Mouse (Mus musculus): ENCODE measurements around the gene Msi2. TPM values are rescaled to one million over a fixed set of nuclear protein-coding genes. Genes with fewer than 3 reads are reported as not detected.

The Msi2 gene
- total RNA-seq, 2 experiments from 2014 or later, result 75.5 to 87.5 TPM

GRCm38 (mm10) chr11:88363481-88363880, 354.8 kb downstream of the Msi2 start:
- no peak for DNase-seq (ENCODE audit: extremely low spot score in 1 of 2, low spot score in 2 of 2)
- intact Hi-C loops (cut with DNase I), result no loop called here

- DNase-seq (ENCODE audit: extremely low spot score in 1 of 2, low spot score in 2 of 2), result no peak
These were observed 358.6 kb downstream of the Msi2 start for GRCm38 (mm10) chr11:88359736-88360135.

GRCm38 (mm10) chr11:88357325-88357724, 361.0 kb downstream of the Msi2 start:
- intact Hi-C loops (cut with DNase I), result no loop called here
- no peak for DNase-seq (ENCODE audit: extremely low spot score in 1 of 2, low spot score in 2 of 2)

More at GRCm38 (mm10) chr11:88359736-88360135, 358.6 kb downstream of the Msi2 start:
- intact Hi-C loops (cut with DNase I), result no loop called here

- peak; percentile 84 to 87 for DNase-seq (ENCODE audit: extremely low spot score in 1 of 2, low spot score in 2 of 2)
- intact Hi-C loops (cut with DNase I), result no loop called here
These were observed 361.6 kb downstream of the Msi2 start for GRCm38 (mm10) chr11:88356598-88357290.

DNA sequence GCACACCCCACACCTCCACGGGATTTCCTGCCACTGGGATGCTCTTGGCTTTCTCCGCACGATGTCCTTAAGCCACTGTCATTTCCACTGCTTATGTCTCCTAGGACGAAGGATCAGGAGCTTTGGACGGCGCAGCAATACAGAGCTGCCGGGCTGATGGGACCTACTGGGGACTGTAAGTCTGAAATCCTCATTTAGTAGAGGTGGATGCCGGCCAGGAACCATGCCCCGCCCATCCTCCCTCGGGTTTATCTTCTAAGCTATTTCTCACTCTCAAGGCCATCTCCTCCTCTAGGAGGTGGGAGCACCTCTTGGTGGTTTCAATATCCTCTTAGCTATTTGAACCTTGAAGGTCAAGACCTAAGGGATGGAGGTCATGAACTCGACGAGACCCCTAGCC, 362.3 kb downstream of the Msi2 start:
- intact Hi-C loops (cut with DNase I), result no loop called here
- no peak for DNase-seq (ENCODE audit: extremely low spot score in 1 of 2, low spot score in 2 of 2)

DNA sequence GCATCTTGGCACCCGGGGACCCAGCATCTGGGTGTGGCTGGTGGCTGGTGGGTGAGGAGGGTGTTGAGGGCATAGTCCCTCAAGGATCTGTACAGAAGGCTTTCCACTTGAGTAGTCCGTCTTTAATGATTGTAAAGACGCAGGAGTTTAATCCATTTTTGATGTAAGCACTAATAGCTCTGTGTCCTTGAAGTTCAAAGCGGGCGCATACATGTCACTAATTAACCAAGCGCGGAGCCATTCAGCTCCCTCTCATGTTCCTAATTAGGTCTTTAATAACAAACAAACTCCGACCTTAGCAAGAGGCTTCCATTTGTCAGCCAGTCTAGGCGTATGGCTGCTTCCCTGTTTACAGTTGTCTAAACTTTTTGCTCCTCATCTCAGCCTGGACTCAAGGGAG, 363.5 kb downstream of the Msi2 start:
- no peak for DNase-seq (ENCODE audit: extremely low spot score in 1 of 2, low spot score in 2 of 2)
- intact Hi-C loops (cut with DNase I), result no loop called here

- no peak for DNase-seq (ENCODE audit: extremely low spot score in 1 of 2, low spot score in 2 of 2)
- intact Hi-C loops (cut with DNase I), result no loop called here
These were observed 366.4 kb downstream of the Msi2 start for GRCm38 (mm10) chr11:88351722-88352473.

GRCm38 (mm10) chr11:88348690-88349089, 369.6 kb downstream of the Msi2 start:
- intact Hi-C loops (cut with DNase I), result no loop called here
- peak; percentile 18 to 45 for DNase-seq (ENCODE audit: extremely low spot score in 1 of 2, low spot score in 2 of 2)

GRCm38 (mm10) chr11:88348056-88348455, 370.3 kb downstream of the Msi2 start:
- no peak for DNase-seq (ENCODE audit: extremely low spot score in 1 of 2, low spot score in 2 of 2)
- intact Hi-C loops (cut with DNase I), result no loop called here

- DNase-seq (ENCODE audit: extremely low spot score in 1 of 2, low spot score in 2 of 2), result no peak
- intact Hi-C loops (cut with DNase I), result no loop called here
These were observed 372.2 kb downstream of the Msi2 start for GRCm38 (mm10) chr11:88346066-88346465.

DNA sequence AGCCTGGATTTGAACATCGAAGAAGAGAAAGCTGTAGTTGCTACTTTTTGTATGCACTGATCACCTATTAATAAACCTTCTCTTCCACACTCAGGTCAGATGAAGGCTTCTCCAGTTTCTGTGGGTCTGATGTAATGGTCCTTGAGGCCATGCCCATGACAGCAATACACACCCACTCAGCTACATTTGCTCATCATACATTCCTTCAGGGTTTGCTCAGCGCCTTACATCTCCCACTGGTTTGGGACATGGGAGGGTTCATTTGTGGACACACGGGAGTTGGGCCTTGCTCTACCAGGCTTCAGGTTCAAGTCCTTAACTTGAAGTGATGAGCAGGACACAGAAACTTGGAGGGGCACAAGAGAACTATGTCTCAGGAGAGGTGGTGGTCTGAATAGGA, 380.4 kb downstream of the Msi2 start:
- no peak for DNase-seq (ENCODE audit: extremely low spot score in 1 of 2, low spot score in 2 of 2)
- intact Hi-C loops (cut with DNase I), result no loop called here

- no peak for DNase-seq (ENCODE audit: extremely low spot score in 1 of 2, low spot score in 2 of 2)
- intact Hi-C loops (cut with DNase I), result no loop called here
These were observed 383.4 kb downstream of the Msi2 start for GRCm38 (mm10) chr11:88334893-88335292.

GRCm38 (mm10) chr11:88332309-88332934, 385.9 kb downstream of the Msi2 start:
- intact Hi-C loops (cut with DNase I), result no loop called here
- DNase-seq (ENCODE audit: extremely low spot score in 1 of 2, low spot score in 2 of 2), result no peak

DNA sequence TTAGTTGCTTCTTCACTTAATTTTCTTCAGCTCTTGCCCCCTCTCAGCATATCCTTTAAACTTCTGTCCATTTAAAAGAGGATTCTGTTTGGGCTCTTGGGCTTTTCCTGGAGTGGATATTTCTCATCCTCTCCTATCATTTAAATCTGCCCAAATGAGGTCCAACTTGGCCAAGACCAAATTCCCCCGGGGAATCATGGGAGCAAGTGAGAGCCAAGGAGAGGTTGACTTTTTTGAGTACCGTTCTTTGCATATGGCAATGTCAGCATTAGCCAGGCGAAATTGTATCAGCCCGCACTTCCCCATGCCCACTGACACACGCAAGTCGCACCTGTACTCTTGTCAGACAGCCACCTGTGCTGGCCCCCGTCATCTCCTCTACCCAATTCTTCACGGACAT, 386.6 kb downstream of the Msi2 start:
- intact Hi-C loops (cut with DNase I), result no loop called here
- DNase-seq (ENCODE audit: extremely low spot score in 1 of 2, low spot score in 2 of 2), result no peak

DNA sequence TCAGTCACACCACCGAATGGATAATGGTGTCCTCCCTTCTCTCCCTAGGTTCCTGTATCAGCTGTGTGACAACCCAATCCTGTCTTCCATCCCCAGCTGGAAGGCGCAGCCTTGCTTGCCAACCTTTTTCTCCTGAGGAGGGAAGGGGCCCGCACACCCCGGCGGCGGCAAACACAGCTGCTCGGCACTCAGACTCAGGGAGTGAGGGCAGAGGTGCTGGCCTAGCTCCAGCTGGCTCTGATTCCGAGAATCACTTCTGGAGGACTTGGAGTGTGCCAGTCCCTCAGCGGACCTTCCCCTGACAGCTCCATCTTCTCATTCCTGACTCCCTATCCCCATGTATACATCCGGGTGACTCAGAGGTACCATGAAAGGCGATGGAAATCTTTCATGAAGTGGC, 387.5 kb downstream of the Msi2 start:
- intact Hi-C loops (cut with DNase I), result no loop called here
- peak; percentile 31 to 72 for DNase-seq (ENCODE audit: extremely low spot score in 1 of 2, low spot score in 2 of 2)

DNA sequence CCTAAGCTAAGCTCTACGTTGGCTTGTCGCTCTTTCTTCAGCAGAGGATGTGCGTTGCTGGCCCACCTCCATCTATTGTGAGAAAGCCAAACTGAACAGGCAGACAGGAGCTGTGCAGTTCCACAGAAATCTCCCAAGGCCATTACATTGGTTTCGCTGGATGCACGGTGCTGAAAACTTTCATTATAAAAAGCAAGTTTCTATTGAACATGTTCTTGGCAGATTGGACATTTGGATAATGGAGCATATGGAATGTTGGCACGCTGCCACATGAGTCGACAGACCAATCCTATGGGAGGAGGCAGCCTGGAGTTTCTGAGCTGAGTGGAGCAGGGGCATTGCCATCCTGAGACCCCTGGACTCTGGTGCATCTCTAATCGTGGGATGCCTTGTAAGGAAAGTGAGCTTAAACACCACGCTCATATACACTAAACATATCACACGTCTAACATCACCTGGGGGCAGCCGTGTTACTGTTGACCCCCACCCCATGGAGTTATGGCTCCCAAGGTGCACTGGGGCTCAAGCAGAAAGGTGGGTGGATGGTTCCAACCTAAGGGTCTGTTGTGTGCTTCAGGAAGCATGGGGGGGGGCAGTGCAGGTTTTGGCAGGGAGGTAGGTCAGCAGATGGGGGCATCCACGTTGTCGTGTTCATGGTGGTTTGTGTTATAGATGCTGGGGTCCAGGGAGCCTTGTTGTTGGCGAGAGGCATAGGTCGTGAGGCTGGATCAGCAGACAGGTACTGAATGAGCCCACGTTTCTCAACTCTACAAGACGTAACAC, 389.3 kb downstream of the Msi2 start:
- DNase-seq (ENCODE audit: extremely low spot score in 1 of 2, low spot score in 2 of 2), result no peak
- intact Hi-C loops (cut with DNase I), result no loop called here

DNA sequence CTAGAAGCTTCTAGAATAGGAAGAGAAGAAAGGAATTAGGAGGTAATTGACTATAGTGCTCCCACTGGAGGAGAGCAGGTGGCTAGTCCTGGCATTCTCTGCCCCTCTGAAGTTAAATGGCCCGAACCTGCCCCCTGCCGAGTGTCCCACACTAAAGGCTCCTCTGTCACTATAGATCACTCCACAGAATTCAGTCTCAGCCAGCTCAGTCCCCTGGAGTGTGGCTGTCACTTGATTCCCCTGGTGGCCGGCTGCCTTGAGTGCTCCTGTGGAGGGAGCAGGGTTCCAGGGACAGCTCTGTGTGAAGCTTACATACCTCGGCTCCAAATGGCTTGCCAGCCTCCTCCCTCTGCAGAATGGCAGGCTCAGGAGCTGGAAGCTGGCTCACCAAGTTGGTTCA, 391.3 kb downstream of the Msi2 start:
- intact Hi-C loops (cut with DNase I), result no loop called here

DNA sequence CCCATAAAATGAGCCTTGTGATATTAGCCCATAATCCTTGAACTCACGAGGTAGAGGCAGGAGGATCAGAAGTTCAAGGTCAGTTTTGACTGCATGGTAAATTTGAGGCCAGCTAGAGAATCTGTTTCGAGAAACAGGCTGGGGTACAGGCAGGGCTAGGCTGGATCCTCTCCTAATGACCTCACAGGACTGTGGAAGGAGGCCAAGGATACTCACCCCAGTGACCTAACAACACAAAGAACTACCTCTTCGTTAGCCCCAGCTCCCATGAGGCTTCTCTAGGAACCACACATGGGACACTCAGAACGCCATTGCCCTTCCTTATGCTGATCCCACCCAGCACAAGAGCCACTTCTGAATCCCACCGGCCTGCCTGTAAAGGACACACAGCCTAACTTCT, 399.5 kb downstream of the Msi2 start:
- intact Hi-C loops (cut with DNase I), result no loop called here
- no peak for DNase-seq (ENCODE audit: extremely low spot score in 1 of 2, low spot score in 2 of 2)

More for the DNA sequence above, 391.3 kb downstream of the Msi2 start:
- DNase-seq (ENCODE audit: extremely low spot score in 1 of 2, low spot score in 2 of 2), result no peak

- no peak for DNase-seq (ENCODE audit: extremely low spot score in 1 of 2, low spot score in 2 of 2)
- intact Hi-C loops (cut with DNase I), result no loop called here
These were observed 402.9 kb downstream of the Msi2 start for GRCm38 (mm10) chr11:88315393-88315792.
